Mouse (Mus musculus) c-Kit-positive CD71-positive TER-119-positive erythroid progenitor cells, embryonic 14.5 days (primary cell): ENCODE measurements around the gene Msln.
A peak's percentile ranks its signal among the peaks of the same experiment; 100 is the strongest.

Experiments used
- DNase-seq: peaks from one replicate; pipeline ENCODE4 v3.0.0-alpha.2; 2013; ENCODE audit warnings: low spot score

Gene Msln

DNA sequence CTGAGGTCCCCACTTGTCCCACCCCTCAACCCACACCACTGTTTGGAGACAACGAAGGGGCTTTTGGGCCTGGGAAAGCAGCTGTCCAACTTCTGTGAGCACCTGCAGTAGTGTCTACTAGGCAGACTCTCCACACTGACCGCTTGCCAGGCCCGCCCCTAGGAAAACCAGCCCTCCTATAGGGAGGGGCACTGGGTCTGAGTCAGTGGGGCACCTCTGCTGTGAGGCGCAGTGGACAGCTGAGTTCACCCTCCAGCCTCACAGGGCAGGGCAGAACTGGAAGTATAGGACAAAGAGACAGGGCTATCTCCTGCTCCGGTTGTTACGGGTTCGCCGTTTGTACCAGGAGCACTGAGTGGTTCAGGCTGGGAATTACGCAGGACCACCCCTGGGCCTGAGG lies at the start of gene Msln:
Msln (minus strand) TSS at position 138 of the 400 bp plus-strand sequence.
- no peak for DNase-seq

DNA sequence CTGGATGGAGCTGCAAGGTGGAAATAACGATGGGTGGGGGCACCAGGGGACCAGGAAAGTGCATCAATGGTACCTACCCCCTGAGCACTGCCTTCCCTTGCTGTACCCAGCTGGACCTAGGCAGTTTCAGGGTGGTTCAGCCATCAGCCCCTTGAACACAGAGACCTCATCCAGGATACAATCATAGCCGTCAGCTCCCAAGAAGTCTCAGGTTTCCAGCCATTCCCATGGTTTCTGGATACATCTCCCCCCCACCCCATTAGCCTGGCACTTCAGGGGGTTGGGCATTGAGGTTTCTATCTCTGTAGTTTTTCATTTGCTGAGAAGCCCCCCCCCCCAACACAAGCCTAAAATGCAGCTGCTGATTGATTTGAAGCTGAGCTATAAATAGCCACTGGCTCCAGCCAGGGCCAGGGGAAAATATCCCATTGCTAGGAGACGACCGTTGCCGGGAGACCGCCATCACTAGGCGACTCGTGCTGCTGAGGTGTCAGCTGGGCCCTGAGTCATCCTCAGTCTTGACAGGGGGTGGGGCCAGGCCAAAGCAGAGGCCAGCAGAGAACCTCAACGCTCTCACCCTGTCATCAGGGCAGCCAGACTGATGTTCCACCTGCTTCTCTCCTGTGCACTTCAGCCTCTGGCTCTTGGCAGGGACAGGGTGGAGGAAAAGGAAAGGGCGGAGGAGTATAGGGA lies 48.8 kb upstream of the Msln start:
- no peak for DNase-seq

DNA sequence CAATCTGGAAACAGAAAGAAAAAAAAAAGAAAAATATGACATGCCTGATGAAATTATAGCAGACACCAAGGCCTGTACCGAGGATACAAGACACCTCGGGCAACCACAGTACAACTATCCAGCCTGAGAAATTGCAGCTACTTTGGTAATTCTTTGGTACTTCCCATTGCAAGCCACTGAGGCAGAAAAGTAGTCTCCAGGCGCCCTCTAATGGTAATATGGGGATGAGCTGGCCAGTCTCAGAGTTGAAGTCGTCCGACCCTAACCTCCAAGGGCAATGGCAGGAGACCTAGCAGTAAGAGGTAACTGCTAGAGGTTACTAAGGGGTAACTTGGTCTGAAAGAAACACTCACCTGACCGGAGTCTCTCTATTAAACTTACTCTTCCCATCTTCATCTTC lies 46.9 kb upstream of the Msln start:
- DNase-seq = peak; percentile 67

DNA sequence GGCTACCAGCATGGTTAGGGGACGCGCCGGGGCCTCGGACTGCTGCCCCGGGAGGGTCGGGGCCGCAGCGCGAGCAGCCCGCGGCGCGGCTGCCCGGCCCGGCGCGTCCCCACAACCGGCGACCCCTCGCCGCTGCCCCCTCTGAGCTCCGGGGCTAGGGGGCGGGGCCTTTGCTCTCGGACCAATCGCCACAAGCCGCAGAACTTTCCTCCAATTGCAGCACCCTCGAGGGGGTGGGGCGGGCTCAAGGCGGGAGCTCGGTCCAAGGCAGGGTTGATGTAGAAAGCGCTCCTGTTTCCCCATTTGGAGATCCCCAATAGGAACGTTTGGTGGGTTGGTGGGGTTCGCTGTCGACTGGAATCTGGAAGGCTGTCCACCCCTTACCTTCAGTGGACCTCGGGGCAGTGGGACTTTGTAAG lies 42.8 kb upstream of the Msln start, which contains the start of gene Metrn:
Metrn (minus strand) TSS at position 186 of the 419 bp plus-strand sequence.
- peak; percentile 80 for DNase-seq

DNA sequence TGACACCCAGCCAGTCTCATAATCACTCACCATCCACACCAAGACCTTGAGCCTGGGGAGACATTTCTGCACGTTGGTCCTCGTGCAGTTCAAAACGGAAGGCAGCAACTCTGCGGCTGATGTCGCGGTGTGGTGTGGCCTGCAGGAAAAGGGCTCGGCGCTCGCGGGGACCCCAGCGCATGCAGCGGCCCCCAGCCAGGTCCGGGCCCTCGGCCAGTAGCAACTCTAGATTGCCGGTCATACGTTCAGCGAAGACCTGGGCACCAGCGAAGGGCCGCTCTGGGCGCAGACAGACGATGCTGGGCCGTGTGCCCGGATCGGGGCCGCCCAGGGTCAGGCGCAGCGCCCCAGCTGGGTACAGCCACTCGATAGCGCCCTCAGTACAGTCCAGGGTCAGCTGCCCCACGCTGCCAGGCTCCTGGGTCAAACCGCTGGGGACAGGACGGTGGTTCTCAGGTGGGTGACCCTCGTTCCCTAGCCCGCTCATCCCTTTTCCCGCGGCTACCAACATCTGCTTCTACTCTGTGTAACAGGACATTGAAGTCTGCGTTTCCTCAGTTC lies 42.1 kb upstream of the Msln start:
- DNase-seq = no peak

DNA sequence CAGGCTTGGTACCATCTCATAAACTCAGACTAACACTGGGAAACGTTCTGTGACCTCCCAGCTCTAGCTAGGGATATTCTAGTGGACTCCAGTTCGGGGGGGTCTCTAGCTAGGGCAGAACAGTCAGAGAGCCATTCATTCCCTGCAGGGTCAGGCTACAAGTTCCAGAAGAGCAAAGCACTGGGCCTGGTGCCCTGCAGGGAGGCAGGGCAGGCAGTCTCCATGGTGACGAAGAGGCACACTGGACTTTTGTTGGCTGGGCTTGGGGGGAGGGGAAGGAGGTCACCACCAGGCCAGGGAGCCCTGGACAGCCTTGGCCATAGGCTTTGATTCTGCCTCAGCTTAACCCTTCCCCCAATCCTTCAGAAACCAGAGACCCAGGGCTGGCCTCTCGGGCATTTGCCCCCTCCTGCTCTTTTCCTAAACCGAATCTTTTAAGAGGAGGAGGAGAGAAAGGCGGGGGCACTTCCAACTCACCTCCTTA lies 41.5 kb upstream of the Msln start, which contains the start of gene AC134908.4:
AC134908.4 (minus strand) TSS at position 51 of the 484 bp plus-strand sequence.
- DNase-seq = no peak

DNA sequence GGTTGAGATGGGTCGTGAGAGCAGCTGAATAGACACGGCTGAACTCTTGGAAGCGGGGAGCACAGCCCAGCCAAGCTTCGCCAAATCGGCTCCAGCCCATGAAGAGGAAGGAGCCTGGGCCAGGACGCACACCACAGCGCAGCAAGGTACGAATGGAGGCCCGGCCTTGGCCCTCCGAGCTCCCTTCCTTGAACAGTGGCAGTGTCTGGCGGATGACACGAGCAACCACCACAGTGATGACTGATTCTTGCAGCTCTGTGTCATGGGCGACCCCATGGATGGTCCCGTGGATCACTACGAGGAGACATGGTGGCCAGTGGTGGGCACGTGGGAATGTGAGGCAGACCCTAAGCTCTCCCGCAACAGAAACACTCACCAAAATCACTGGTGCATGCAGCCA lies 40.8 kb upstream of the Msln start:
- no peak for DNase-seq

DNA sequence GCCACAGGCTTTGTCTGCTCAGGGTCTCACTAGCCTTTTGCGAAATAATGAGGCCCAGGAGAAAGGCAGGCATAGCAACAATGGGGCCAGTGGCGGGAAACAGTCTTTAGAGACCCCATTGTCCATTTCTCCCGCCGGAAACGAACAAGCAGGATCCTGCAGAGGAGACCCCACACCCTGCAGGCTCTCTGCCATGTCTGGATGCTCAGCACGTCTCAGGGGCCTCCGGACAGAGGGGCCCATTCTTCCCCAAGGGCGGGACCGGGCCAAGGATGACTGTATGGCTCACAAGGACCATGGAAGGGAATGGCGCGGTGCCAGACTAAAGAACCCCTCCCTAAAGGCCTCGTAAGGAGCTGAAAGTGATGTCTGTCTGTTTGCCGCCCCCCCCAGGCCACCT lies 40.0 kb upstream of the Msln start:
- no peak for DNase-seq

DNA sequence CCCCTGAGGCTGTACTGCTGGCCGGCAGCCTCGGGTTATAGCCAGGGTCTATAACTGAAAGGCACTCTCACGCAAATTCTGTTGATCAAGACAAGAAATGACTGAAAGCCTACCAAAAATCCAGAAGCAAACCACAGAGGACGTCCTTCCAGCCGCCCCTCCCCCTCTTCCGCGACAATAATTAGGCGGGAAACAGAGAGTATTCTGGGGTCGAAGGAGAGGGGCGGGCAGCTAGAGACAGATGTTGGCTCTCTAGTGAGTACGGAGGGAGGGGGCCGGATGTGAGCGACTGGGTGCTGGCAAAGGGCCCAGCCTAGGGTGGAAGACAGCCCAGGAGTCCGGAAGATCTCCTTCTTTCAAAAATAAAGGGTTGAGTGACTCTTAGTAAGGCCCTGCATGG lies 38.4 kb upstream of the Msln start, which contains the start of gene Fam173a:
Fam173a (minus strand) TSS at position 287 of the 400 bp plus-strand sequence.
- peak; percentile 51 for DNase-seq

DNA sequence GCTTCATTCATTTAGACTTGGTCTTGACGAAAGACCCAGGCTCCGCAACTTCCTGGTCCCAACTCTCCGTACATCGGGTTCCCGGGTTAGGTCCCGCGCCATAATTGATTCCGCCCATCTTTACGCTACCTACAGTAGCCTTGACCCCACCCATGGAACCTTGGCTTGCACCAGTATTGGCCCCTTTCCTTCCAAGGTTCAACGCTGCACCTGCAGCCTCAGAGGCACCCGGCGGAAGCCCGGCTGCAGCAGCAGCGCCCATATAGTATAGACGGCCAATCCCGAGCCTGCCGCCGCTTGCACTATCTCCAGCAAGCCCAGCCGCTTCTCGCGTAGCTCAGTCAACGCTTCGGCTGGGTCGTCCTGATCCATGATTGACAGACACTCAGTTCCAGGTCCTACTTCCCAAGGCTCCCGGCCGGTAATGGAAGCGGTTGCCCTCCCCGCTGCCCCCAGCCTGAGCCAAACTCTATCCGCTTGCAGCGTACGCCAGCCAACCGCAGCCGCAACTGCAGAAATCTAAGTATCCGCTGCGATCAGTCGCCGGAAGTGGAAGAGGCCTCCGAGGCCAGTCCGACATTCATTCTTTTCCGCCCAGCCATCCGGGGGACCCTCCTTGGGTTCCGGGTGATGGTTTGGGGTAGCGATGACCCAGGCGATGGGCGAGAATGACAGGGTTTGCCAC lies 37.8 kb upstream of the Msln start:
- DNase-seq = peak; percentile 85

DNA sequence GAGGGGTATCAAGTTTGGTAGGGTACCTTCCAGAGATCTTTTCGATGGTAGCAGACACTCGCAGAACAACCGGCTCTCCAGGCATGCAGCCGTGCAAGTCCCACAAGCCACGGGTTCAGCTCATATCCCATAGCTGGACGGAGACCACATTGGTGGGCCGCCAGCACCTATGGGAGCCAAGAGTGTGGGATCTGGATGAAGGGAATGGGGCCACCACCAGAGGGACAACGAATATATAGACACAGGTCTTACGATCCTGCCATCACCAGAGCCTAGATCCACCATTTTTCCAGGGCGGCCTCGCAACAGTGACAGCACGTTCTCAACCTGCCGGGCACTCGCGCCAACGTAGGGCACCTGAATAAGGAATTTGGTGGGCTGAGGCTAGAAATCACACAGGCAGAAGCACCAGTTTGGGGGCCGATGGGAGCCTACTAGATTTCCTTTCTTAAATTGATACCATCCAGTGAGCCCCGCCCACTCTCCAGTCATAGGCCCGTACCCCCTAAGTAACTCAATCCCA lies 37.2 kb upstream of the Msln start:
- DNase-seq = no peak

DNA sequence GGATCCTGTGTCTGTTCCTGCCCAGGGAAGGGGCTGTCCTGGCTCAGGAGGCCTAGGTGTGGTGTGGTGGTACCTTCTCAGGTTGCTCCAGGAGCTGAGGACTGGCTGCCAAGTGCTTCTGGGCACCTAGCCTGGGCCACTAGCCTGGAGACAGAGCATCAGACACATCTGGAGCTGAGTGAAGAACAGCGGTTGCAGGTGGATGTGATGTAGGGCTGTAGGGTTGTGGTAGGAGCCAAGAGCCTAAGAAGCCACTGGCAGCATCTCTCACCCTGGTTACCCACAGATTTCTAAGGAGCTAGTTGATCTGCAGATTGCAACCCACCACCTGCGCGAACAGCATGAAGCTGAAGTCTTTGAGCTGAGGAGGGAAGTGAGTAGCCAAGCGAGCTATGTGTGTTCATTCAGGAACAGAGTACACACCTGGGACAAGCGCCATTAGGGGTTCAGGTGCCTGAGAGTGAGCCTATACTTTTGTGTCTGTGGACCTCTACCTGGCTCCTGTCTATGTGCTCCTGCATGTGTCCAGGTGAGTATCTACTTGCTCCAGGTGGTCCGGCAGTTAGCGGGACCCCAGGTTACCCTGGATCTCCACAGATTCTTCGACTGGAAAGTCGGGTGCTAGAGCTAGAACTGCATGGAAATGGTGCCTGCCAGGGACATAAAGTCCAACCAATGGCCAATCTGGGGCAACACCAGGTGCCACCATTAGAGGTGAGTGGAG lies 32.8 kb upstream of the Msln start:
- no peak for DNase-seq

DNA sequence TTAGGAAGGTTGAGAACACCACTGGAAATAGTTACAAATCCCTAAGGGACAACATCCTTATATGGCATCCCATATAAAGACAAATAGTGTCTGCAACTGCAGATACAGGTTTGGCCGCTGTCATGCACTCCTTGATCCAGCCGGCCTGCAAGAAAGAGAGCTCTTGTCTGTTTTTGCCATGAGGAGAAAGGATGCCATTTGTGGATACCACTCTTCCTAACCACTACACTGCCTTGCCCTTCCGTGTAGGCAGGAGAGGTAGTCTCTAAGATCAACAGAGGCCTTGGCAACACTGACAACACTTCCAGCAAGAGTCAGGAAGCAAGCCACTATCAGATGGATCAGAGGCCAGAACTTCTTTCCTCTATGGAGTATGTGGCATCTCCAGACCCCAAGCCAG lies 32.1 kb upstream of the Msln start, which contains the start of gene Ccdc78:
Ccdc78 (plus strand) TSS at position 301 of the 400 bp plus-strand sequence.
- DNase-seq = no peak

DNA sequence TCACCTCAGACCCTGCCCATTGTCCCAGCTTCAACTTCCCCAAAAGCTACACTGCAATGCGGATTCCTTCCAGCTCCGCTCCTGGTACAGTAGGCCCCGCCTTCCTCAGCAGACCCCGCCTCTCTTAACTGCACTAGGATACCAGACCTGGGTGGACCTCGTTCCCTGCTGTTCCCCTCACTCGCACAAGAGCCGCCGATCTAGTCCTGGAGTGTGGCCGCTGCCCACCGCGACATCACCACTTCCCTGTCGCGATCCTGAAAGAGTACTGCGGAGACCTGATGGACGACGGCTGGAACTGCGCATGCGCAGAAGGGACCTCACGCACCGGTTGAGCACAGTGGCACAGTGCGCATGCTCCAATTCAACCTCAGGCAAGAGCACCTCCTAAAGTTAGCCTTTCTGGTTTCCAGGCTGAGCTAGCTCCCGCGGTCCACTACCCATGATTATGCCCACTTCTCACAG lies 31.1 kb upstream of the Msln start, which contains the start of gene Haghl:
Haghl (minus strand) TSS at position 393 of the 465 bp plus-strand sequence.
- peak; percentile 96 for DNase-seq

DNA sequence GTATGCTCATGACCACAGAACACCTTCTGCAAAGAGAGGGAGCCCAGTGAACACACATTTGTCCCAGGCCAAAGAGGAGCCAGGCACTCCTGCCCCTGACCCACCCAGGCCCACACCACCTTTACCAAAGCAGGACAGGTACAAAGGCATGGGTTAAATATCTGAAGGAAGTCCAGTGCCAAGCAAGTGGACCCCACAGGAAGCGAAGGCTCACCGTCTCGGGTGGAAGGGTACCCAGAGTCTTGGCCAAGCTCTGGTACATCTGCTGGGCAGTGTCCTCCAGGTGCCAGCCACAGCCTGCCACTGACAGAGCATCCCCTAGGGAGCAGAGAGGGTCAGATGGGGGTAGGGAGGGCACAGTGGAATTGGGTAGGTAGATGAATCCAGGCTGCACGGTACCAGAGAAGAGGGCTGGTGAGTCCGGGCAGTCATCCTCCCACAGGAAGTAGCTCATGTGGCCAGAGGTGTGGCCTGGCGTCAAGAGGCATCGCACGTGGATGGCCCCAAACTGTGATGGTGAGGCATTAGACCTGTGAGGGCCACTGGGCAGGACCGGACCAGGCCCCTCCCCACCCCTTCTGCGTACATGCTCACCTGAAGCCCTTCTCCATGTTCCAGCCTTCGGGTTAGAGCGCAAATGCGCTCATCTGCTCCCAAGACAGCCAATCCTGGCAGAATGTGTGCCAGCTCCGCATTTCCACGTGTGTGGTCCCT lies 29.8 kb upstream of the Msln start:
- DNase-seq = no peak

DNA sequence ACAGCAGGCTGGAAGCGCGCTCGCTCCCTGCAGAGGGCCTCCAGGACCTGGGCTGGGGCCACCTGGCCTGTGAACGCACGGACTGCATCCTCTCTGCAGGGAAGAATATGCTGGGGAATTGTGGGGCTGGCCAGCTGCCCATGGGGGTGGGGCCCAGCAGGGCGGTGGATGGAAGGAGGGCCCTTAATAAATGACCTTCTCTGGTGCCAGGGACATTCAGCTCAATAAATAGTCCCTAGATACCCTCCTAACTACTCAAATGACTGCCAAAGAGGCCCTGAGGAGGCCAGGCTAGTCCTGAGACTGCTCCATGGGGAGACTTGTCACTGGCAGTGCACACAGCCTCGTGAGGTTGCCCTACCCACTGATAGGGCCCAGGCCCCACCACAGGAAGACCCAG lies 28.9 kb upstream of the Msln start:
- no peak for DNase-seq

DNA sequence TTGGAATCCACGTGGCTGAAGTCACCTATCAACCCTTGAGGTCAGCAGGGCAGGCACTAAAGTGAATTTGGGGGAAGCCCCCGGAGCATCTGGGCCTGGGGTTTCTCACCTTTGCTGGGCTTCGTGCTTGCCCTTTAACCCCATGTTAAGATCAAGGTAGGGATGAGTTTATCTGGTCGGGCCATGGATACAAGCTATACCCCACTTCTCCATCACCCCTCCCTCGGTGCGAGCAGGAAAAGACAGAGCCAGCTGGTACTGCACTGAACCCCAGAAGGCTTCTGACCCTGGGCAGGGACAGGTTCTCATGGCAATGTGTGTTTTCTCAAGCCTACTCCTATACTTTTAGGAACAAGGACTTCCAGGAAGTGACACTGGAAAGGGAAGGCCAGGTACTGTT lies 27.2 kb upstream of the Msln start:
- no peak for DNase-seq

DNA sequence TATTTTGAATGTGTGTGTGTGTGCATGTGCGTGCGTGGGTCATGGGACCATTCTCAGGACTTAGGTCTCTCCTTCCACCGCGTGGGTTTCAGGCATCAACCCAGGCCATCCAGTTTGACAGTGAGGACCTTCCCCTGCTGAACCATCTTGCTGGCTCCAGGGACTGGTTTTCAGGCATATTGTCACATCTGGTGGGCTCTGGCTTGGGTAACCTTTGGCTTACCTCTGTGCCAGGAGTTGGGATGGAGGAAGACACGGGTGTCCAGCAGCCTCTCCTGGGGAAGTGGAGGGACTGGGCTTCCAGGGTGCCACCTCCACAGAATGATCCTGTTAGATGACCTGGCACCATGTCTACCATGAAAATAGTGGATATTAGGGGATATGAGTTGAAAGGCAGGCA lies 23.8 kb upstream of the Msln start:
- DNase-seq = no peak

DNA sequence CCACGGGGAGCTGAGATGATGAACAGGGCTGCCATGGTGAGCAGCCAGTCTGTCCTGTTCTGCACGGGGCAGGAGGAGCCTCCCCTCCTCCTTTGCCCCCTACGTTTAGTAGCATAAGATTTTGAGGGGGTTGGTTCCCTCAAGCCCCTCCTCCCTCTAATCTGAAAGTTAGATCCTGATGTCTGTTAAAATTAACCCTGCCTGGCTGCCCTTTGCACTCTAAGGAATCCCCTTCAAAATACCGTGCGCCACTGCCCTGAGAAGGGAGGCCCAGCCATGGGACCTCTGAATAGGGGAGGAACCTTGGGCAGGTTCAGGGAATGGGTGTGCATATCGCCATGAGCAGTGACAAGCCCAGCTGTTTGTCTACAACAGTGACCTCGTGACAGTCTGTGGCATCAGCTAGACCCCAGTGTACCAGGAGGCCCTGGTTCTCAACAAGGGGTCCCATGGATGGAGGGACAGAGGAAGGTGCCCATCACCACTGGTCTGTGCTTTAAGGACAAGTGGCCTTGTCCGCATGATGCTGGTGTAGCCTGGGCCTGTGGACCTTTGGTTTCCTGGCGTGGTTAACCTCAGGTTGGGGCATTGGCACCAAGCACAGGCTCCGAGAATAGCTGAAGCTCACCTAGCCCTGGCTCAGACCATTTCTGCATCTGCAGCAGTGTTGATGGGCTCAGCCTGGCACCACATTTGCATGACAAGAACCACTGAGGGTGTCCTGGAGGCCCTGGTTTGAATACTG lies 21.3 kb upstream of the Msln start:
- no peak for DNase-seq

DNA sequence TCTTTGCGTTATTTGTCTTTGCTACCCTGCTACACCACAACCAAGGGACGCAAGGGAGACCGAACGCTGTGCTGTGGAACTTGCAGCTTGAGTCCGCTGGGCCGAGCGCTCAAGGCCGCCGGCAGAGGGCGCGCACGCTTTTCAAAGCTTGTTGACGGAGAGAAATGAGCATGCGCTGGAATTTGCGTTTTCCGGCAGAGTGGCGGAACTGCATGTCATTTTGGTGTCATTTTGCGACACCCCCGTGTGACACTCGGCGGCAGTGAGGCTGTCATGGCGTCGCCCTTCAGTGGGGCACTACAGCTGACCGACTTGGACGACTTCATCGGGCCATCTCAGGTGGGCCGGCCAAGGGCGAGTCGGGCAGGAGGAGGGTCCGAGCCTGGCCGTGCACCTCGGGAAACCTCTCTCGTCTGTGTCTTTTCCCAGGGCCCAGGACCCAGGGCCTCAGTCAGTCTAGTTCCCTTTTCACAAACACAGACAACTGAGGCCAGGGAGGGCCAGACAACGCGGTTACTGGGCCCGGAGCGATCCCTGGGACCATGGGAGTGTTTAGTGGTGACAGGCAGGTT lies 19.5 kb upstream of the Msln start, which contains the start of gene Narfl:
Narfl (plus strand) TSS at position 228 of the 572 bp plus-strand sequence.
- peak; percentile 98 for DNase-seq
